In the genomic region with DNA sequence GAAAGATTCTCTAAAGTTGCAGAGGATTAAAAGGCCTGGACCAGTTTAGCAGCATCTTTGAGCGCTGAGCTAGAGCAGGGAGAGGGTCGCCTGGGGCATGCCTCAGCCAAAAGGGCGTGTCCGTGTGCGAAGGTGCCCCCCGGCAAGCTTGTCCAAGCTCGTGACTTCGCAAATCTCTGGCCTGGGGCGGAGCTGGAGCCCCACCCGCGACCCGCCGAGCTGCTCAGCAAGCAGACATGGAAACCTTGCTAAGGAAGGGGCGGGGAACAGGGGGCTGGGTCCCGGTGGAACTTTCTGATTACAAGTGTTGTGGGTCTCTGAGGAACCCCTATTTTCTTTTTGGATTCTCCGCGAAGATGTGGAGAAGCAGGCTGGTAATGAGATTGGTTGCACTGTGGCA, we compare ENCODE assay signal across 8 mouse cellular contexts.
DNase-seq lines count a peak whose midpoint lies in the region; ATAC-seq lines count a peak whose summit lies in the region.

No protein-coding gene starts in this region.

- peaks cover 12% of the 10 kb centered on the region; the same call in 1 of the 2 replicates for H3K9me3 ChIP-seq in megakaryocyte, embryonic 14.5 days
- no peaks in the 10 kb centered on the region for H3K9me3 ChIP-seq in limb, embryonic 10.5 days (replicated peaks)

- H3K27me3 ChIP-seq in megakaryocyte, embryonic 14.5 days (replicated peaks), result peaks cover 40% of the 10 kb centered on the region
- peaks cover 74% of the 10 kb centered on the region for H3K27me3 ChIP-seq in limb, embryonic 10.5 days (ENCODE audit: low read depth, poor library complexity, severe bottlenecking)

- WGBS in limb, embryonic 10.5 days, result 0% methylated on average over 17 of the region's 17 CpGs

- peak; percentile 40 to 41 for DNase-seq in cerebellum, postnatal 10 days
- no peak for DNase-seq in cerebellum, adult 9-10 months
- peak; percentile 54 for DNase-seq in limb, embryonic 10.5 days (ENCODE audit: low spot score)
- DNase-seq in right cerebral cortex, adult 18-20 months, result peak; percentile 38
- DNase-seq in spleen, adult 18-20 months, result no peak
- no peak for DNase-seq in ovary, adult 18-20 months (ENCODE audit: low spot score)

- no peaks in the 10 kb centered on the region for H3K36me3 ChIP-seq in megakaryocyte, embryonic 14.5 days (replicated peaks; ENCODE audit: low read length)
- no peaks in the 10 kb centered on the region for H3K36me3 ChIP-seq in limb, embryonic 10.5 days

- H3K4me3 ChIP-seq in megakaryocyte, embryonic 14.5 days (replicated peaks), result peak overlapping the region; percentile 62
- peak overlapping the region; percentile 58 for H3K4me3 ChIP-seq in limb, embryonic 10.5 days

- H3K4me1 ChIP-seq in megakaryocyte, embryonic 14.5 days, result peaks cover 16% of the 10 kb centered on the region
- H3K4me1 ChIP-seq in limb, embryonic 10.5 days, result peaks cover 38% of the 10 kb centered on the region

- no peak for ATAC-seq in megakaryocyte, adult 5-6 weeks (ENCODE audit: poor library complexity, severe bottlenecking)

- H3K27ac ChIP-seq in limb, embryonic 10.5 days, result no peak overlapping the region

Comparison
In these comparisons a context has a peak if more than half of its experiments do, and no peak if none do; other contexts are left out.
1. DNase-seq: peak in cerebellum, postnatal 10 days (2 of 2), limb, embryonic 10.5 days (single experiment) and right cerebral cortex, adult 18-20 months (single experiment); none in cerebellum, adult 9-10 months (single experiment), spleen, adult 18-20 months (0 of 2) and ovary, adult 18-20 months (single experiment).